Mouse (Mus musculus) cerebral cortex, adult 2 months (tissue): ENCODE measurements around the gene Zc3hc1.

Source experiments
- WGBS: fragments of 180-500 bp; shearing (Covaris S2); methylation state at CpG from one replicate; pipeline ENCODE4 v1.1.7; 2018; 5-methylcytosine and 5-hydroxymethylcytosine counted together

The Zc3hc1 gene

GRCm38 (mm10) chr6:30321002-30321401 is 69.8 kb downstream of the Zc3hc1 start:
- 79% methylated on average over 4 of the region's 4 CpGs for WGBS

- 90% methylated on average over 5 of the region's 5 CpGs for WGBS
Measured at GRCm38 (mm10) chr6:30319216-30319615, 71.6 kb downstream of the Zc3hc1 start.
